Mouse (Mus musculus): ENCODE measurements around the gene Sln.
A peak's percentile ranks its signal among the peaks of the same experiment; 100 is the strongest.

Sln gene

GRCm38 (mm10) chr9:53849864-53850263 lies at the start of gene Sln:
TSS of gene Sln (plus strand) at chr9:53850164.
- no peak for DNase-seq (ENCODE audit: low spot score)

- DNase-seq (ENCODE audit: low spot score) = no peak
These were observed 47.0 kb upstream of the Sln start for GRCm38 (mm10) chr9:53802921-53803320.

GRCm38 (mm10) chr9:53806496-53807086 lies 43.4 kb upstream of the Sln start:
- DNase-seq (ENCODE audit: low spot score) = no peak

GRCm38 (mm10) chr9:53813418-53813817 lies 36.5 kb upstream of the Sln start:
- DNase-seq (ENCODE audit: low spot score) = no peak

GRCm38 (mm10) chr9:53818760-53819159 lies 31.2 kb upstream of the Sln start:
- peak; percentile 69 for DNase-seq (ENCODE audit: low spot score)

GRCm38 (mm10) chr9:53825318-53825717 lies 24.6 kb upstream of the Sln start:
- DNase-seq (ENCODE audit: low spot score) = peak; percentile 85

GRCm38 (mm10) chr9:53829081-53829865 lies 20.7 kb upstream of the Sln start:
- DNase-seq (ENCODE audit: low spot score) = peak; percentile 88

GRCm38 (mm10) chr9:53829866-53830209 lies 20.1 kb upstream of the Sln start:
- no peak for DNase-seq (ENCODE audit: low spot score)

- no peak for DNase-seq (ENCODE audit: low spot score)
These were observed 14.9 kb upstream of the Sln start for GRCm38 (mm10) chr9:53835039-53835438.

- no peak for DNase-seq (ENCODE audit: low spot score)
These were observed 14.0 kb upstream of the Sln start for GRCm38 (mm10) chr9:53835976-53836375.

GRCm38 (mm10) chr9:53838816-53839215 lies 11.1 kb upstream of the Sln start:
- DNase-seq (ENCODE audit: low spot score) = no peak

- DNase-seq (ENCODE audit: low spot score) = no peak
These were observed 1.4 kb upstream of the Sln start for GRCm38 (mm10) chr9:53848548-53848947.

GRCm38 (mm10) chr9:53852158-53852557 lies 2.2 kb downstream of the Sln start:
- DNase-seq (ENCODE audit: low spot score) = no peak

GRCm38 (mm10) chr9:53853672-53854071 lies 3.7 kb downstream of the Sln start:
- no peak for DNase-seq (ENCODE audit: low spot score)

- DNase-seq (ENCODE audit: low spot score) = no peak
These were observed 4.6 kb downstream of the Sln start for GRCm38 (mm10) chr9:53854525-53854924.

- DNase-seq (ENCODE audit: low spot score) = no peak
These were observed 7.9 kb downstream of the Sln start for GRCm38 (mm10) chr9:53857864-53858263.

GRCm38 (mm10) chr9:53873239-53873638 lies 23.3 kb downstream of the Sln start:
- DNase-seq (ENCODE audit: low spot score) = no peak

- no peak for DNase-seq (ENCODE audit: low spot score)
These were observed 27.5 kb downstream of the Sln start for GRCm38 (mm10) chr9:53877423-53877822.

GRCm38 (mm10) chr9:53883588-53884280 lies 33.8 kb downstream of the Sln start:
- no peak for DNase-seq (ENCODE audit: low spot score)

- DNase-seq (ENCODE audit: low spot score) = peak; percentile 69
These were observed 40.1 kb downstream of the Sln start for GRCm38 (mm10) chr9:53890075-53890474.

- DNase-seq (ENCODE audit: low spot score) = no peak
These were observed 45.9 kb downstream of the Sln start for GRCm38 (mm10) chr9:53895827-53896226.

- DNase-seq (ENCODE audit: low spot score) = no peak
These were observed 49.9 kb downstream of the Sln start for GRCm38 (mm10) chr9:53899836-53900235.

- DNase-seq (ENCODE audit: low spot score) = no peak
These were observed 53.4 kb downstream of the Sln start for GRCm38 (mm10) chr9:53903215-53903842.
